Mouse (Mus musculus) myocyte (in vitro differentiated cells): ENCODE data around the gene Tenm2.

ENCODE experiments used
- CEBPB ChIP-seq: IDR thresholded peaks from 2 replicates; pipeline ENCODE4 v1.6.1; 2011; ENCODE audit warnings: mild to moderate bottlenecking, moderate library complexity; ENCODE audit not compliant: poor library complexity, insufficient read depth, severe bottlenecking
- MAX ChIP-seq: IDR thresholded peaks from one replicate; pipeline ENCODE4 v1.6.1; 2011; ENCODE audit warnings: low read depth, mild to moderate bottlenecking, control low read depth
- MYOD1 ChIP-seq, 3 experiments: IDR thresholded peaks; one replicate each; pipeline ENCODE4 v1.6.1; 2011; ENCODE audit warnings: control low read depth in 2 of 3, low read depth in 2 of 3, mild to moderate bottlenecking in 2 of 3, moderate library complexity in 1 of 3; ENCODE audit not compliant: insufficient read length in 2 of 3, control insufficient read depth in 1 of 3
- MYOG ChIP-seq, 3 experiments: IDR thresholded peaks; one replicate each; pipeline ENCODE4 v1.6.1; 2011; ENCODE audit warnings: control low read depth in 2 of 3, low read depth in 2 of 3, mild to moderate bottlenecking in 2 of 3; ENCODE audit not compliant: insufficient read length in 2 of 3, control insufficient read depth in 1 of 3, insufficient read depth in 1 of 3
- POLR2A ChIP-seq: IDR thresholded peaks from one replicate; pipeline ENCODE4 v1.6.1; 2011; ENCODE audit warnings: low read depth, mild to moderate bottlenecking, control low read depth, moderate library complexity; ENCODE audit not compliant: insufficient read length
- POLR2AphosphoS2 ChIP-seq: IDR thresholded peaks from one replicate; pipeline ENCODE4 v1.6.1; 2011; ENCODE audit warnings: low read depth, control low read depth; ENCODE audit not compliant: insufficient read length
- USF1 ChIP-seq: IDR thresholded peaks from one replicate; pipeline ENCODE4 v1.6.1; 2011; ENCODE audit warnings: low read depth, mild to moderate bottlenecking, control low read depth, moderate library complexity

GRCm38 (mm10) chr11:36009281-36010208 is 1226.2 kb downstream of the Tenm2 start:
- no peak for TF ChIP-seq POLR2AphosphoS2
- no peak for TF ChIP-seq POLR2A
- no peak for TF ChIP-seq CEBPB
- TF ChIP-seq MAX: no peak
- TF ChIP-seq USF1: no peak
- TF ChIP-seq MYOD1 (IDR thresholded peaks at IDR 0.05; ENCODE audit: control insufficient read depth in 1 of 3, insufficient read length in 2 of 3, low read depth in 2 of 3): no peak
- no peak for TF ChIP-seq MYOG (IDR thresholded peaks at IDR 0.05; ENCODE audit: control insufficient read depth in 1 of 3, insufficient read depth in 1 of 3, insufficient read length in 2 of 3, low read depth in 2 of 3)
